Mouse (Mus musculus) cerebellum, adult 11 months (tissue): ENCODE measurements around the gene Zfyve19.

ENCODE experiments used
- DNase-seq: peaks from one replicate; pipeline ENCODE4 v3.0.0; 2022

The Zfyve19 gene

GRCm38 (mm10) chr2:119208344-119209175 is at the start of gene Zfyve19, which contains the start of gene Dnajc17:
Zfyve19 (plus strand) TSS chr2:119208617.
Dnajc17 (minus strand) TSS chr2:119208795.
- peak; percentile 91 for DNase-seq

GRCm38 (mm10) chr2:119161247-119161646 is 47.2 kb upstream of the Zfyve19 start:
- DNase-seq: no peak

- no peak for DNase-seq
These were observed 45.3 kb upstream of the Zfyve19 start for GRCm38 (mm10) chr2:119163135-119163534.

- no peak for DNase-seq
These were observed 44.4 kb upstream of the Zfyve19 start for GRCm38 (mm10) chr2:119163999-119164398.

GRCm38 (mm10) chr2:119165401-119165800 is 43.0 kb upstream of the Zfyve19 start:
- no peak for DNase-seq

GRCm38 (mm10) chr2:119166901-119167865 is 41.2 kb upstream of the Zfyve19 start, which contains the start of gene Gchfr:
Gchfr (plus strand) TSS chr2:119167773.
- DNase-seq: peak; percentile 29

- DNase-seq: no peak
These were observed 40.6 kb upstream of the Zfyve19 start for GRCm38 (mm10) chr2:119167866-119168256.

- no peak for DNase-seq
These were observed 38.1 kb upstream of the Zfyve19 start for GRCm38 (mm10) chr2:119170282-119170681.

GRCm38 (mm10) chr2:119171574-119171973 is 36.8 kb upstream of the Zfyve19 start:
- DNase-seq: no peak

GRCm38 (mm10) chr2:119172446-119172845 is 36.0 kb upstream of the Zfyve19 start:
- no peak for DNase-seq

GRCm38 (mm10) chr2:119172862-119173576 is 35.4 kb upstream of the Zfyve19 start:
- DNase-seq: no peak

- no peak for DNase-seq
These were observed 34.3 kb upstream of the Zfyve19 start, which contains the start of gene Gm14137 for GRCm38 (mm10) chr2:119173991-119174651. Gm14137 (plus strand) TSS chr2:119174509.

- DNase-seq: no peak
These were observed 33.6 kb upstream of the Zfyve19 start for GRCm38 (mm10) chr2:119174866-119175265.

GRCm38 (mm10) chr2:119175614-119176013 is 32.8 kb upstream of the Zfyve19 start:
- DNase-seq: no peak

- no peak for DNase-seq
These were observed 31.7 kb upstream of the Zfyve19 start for GRCm38 (mm10) chr2:119176761-119177160.

- DNase-seq: no peak
These were observed 31.0 kb upstream of the Zfyve19 start for GRCm38 (mm10) chr2:119177384-119177939.

- no peak for DNase-seq
These were observed 25.5 kb upstream of the Zfyve19 start for GRCm38 (mm10) chr2:119182914-119183313.

- peak; percentile 90 for DNase-seq
These were observed 19.2 kb upstream of the Zfyve19 start for GRCm38 (mm10) chr2:119189029-119189710.

- no peak for DNase-seq
These were observed 17.4 kb upstream of the Zfyve19 start for GRCm38 (mm10) chr2:119190969-119191368.

- no peak for DNase-seq
These were observed 14.3 kb upstream of the Zfyve19 start for GRCm38 (mm10) chr2:119194140-119194539.
